Mouse (Mus musculus) embryonic fibroblast, embryonic 13.5 days (primary cell): ENCODE data around the gene Stx5a. TPM values are rescaled to one million over a fixed set of nuclear protein-coding genes. Genes with fewer than 3 reads are reported as not detected.

ENCODE experiments used
- H3K27ac ChIP-seq: 2 replicates; pipeline ENCODE4 v1.5.1; 2012; ENCODE audit warnings: low read length, control low read depth, inconsistent platforms; ENCODE audit not compliant: insufficient read depth
- H3K4me1 ChIP-seq: 2 replicates; pipeline ENCODE4 v1.6.1; 2011; ENCODE audit warnings: low read length; ENCODE audit not compliant: control insufficient read depth, insufficient read depth
- H3K4me3 ChIP-seq: 2 replicates; pipeline ENCODE4 v1.5.1; 2011; ENCODE audit warnings: mild to moderate bottlenecking, control low read depth, low read length; ENCODE audit not compliant: insufficient read depth
- CTCF ChIP-seq: IDR thresholded peaks from 2 replicates; pipeline ENCODE4 v1.5.1; 2011; ENCODE audit warnings: mild to moderate bottlenecking, control low read depth, low read length, moderate library complexity, borderline replicate concordance; ENCODE audit not compliant: insufficient read depth
- POLR2A ChIP-seq: IDR thresholded peaks from 2 replicates; pipeline ENCODE4 v1.6.1; 2011; ENCODE audit warnings: low read depth, mild to moderate bottlenecking, control low read depth, low read length, moderate library complexity
- polyA plus RNA-seq: library from polyadenylated mRNA; stranded (reverse); fragments of >200 nt; gene quantifications from 2 replicates; pipeline ENCODE4 v1.2.4, GENCODE M21; 2011; ENCODE audit warnings: low read depth; ENCODE audit not compliant: missing spikeins, insufficient read length

Gene Stx5a
- polyA plus RNA-seq, 1 experiment = 114 TPM

GRCm38 (mm10) chr19:8789171-8789570 lies 48.0 kb downstream of the Stx5a start:
- no peak overlapping the region for H3K27ac ChIP-seq
- H3K4me3 ChIP-seq = no peak overlapping the region
- no peaks in the 10 kb centered on the region; the same call in 1 of the 2 replicates for H3K4me1 ChIP-seq
- TF ChIP-seq POLR2A (no peak), CTCF (no peak)

- TF ChIP-seq POLR2A (no peak), CTCF (no peak)
- no peak overlapping the region for H3K4me3 ChIP-seq
- no peak overlapping the region for H3K27ac ChIP-seq
- H3K4me1 ChIP-seq = no peaks in the 10 kb centered on the region; the same call in 1 of the 2 replicates
Observed at GRCm38 (mm10) chr19:8790171-8790570, 49.0 kb downstream of the Stx5a start.

- TF ChIP-seq POLR2A (peak; percentile 86), CTCF (no peak)
- no peak within 1 kb of the TSS; the same call in 1 of the 2 replicates for H3K27ac ChIP-seq
- H3K4me3 ChIP-seq = peak within 1 kb of the TSS; percentile 92
- H3K4me1 ChIP-seq = peaks cover 3% of the 10 kb centered on the region
Observed at GRCm38 (mm10) chr19:8798264-8798946, 57.2 kb downstream of the Stx5a start, which contains the start of gene Polr2g. TSS of gene Polr2g (minus strand) at chr19:8798577.

GRCm38 (mm10) chr19:8798947-8799315 lies 57.7 kb downstream of the Stx5a start:
- Histone ChIP-seq H3K27ac (no peak overlapping the region), H3K4me3 (no peak overlapping the region), H3K4me1 (peaks cover 3% of the 10 kb centered on the region)
- no peak for TF ChIP-seq POLR2A
- TF ChIP-seq CTCF = no peak

- H3K27ac ChIP-seq = peak within 1 kb of the TSS; percentile 63
- H3K4me1 ChIP-seq = no peaks in the 10 kb centered on the region; the same call in 1 of the 2 replicates
- H3K4me3 ChIP-seq = peak within 1 kb of the TSS; percentile 76
- TF ChIP-seq CTCF (no peak), POLR2A (peak; percentile 87)
Observed at GRCm38 (mm10) chr19:8802130-8802821, 61.1 kb downstream of the Stx5a start, which contains the start of gene Zbtb3. TSS of gene Zbtb3 (plus strand) at chr19:8802555.

GRCm38 (mm10) chr19:8803204-8803780 lies 62.1 kb downstream of the Stx5a start:
- TF ChIP-seq CTCF (no peak), POLR2A (no peak)
- no peak overlapping the region for H3K4me3 ChIP-seq
- no peak overlapping the region for H3K27ac ChIP-seq
- no peaks in the 10 kb centered on the region for H3K4me1 ChIP-seq

- Histone ChIP-seq H3K4me3 (no peak overlapping the region), H3K4me1 (no peaks in the 10 kb centered on the region), H3K27ac (no peak overlapping the region)
- TF ChIP-seq POLR2A (no peak), CTCF (no peak)
Observed at GRCm38 (mm10) chr19:8803879-8804660, 62.9 kb downstream of the Stx5a start.

Other genes starting within 250 kb of the Stx5a start
- gene Slc22a8, start 150.2 kb upstream of the Stx5a start, polyA plus RNA-seq = not detected in 2 replicates
- not detected in 2 replicates for gene Slc22a6, start 123.4 kb upstream of the Stx5a start, polyA plus RNA-seq
- gene Chrm1, start 77.6 kb upstream of the Stx5a start, polyA plus RNA-seq = not detected in 2 replicates
- gene Slc3a2, start 18.0 kb upstream of the Stx5a start, polyA plus RNA-seq = 203 and 309 TPM in 2 replicates
- 46.5 and 52.3 TPM in 2 replicates for gene Wdr74, start 5.6 kb upstream of the Stx5a start, polyA plus RNA-seq
- gene 1700092M07Rik, start 695 bp upstream of the Stx5a start, polyA plus RNA-seq = not detected in 2 replicates
- gene Nxf1, start 15.7 kb downstream of the Stx5a start, polyA plus RNA-seq = 172 and 183 TPM in 2 replicates
- gene Tmem223, start 29.6 kb downstream of the Stx5a start, polyA plus RNA-seq = 34.7 and 36.7 TPM in 2 replicates
- gene Tmem179b, start 33.1 kb downstream of the Stx5a start, polyA plus RNA-seq = 41.7 and 49.2 TPM in 2 replicates
- gene Taf6l, start 45.0 kb downstream of the Stx5a start, polyA plus RNA-seq = 15.7 and 22.7 TPM in 2 replicates
- 93.9 and 96.0 TPM in 2 replicates for gene Polr2g, start 57.2 kb downstream of the Stx5a start, polyA plus RNA-seq
- gene Zbtb3, start 61.1 kb downstream of the Stx5a start, polyA plus RNA-seq = 1.4 and 2.0 TPM in 2 replicates
- 52.8 and 68.7 TPM in 2 replicates for gene Ttc9c, start 77.9 kb downstream of the Stx5a start, polyA plus RNA-seq
- gene Hnrnpul2, start 78.6 kb downstream of the Stx5a start, polyA plus RNA-seq = 78.5 and 98.7 TPM in 2 replicates
- 43.8 and 73.0 TPM in 2 replicates for gene AC129217.1, start 88.4 kb downstream of the Stx5a start, polyA plus RNA-seq
- 41.2 and 50.0 TPM in 2 replicates for gene Bscl2, start 96.1 kb downstream of the Stx5a start, polyA plus RNA-seq
- gene Gng3, start 97.8 kb downstream of the Stx5a start, polyA plus RNA-seq = not detected in 2 replicates
- gene Lrrn4cl, start 109.4 kb downstream of the Stx5a start, polyA plus RNA-seq = 5.9 and 9.0 TPM in 2 replicates
- 104 and 112 TPM in 2 replicates for gene Ubxn1, start 130.1 kb downstream of the Stx5a start, polyA plus RNA-seq
- gene Uqcc3, start 139.5 kb downstream of the Stx5a start, polyA plus RNA-seq = 16.3 and 22.3 TPM in 2 replicates
- gene Lbhd1, start 142.3 kb downstream of the Stx5a start, polyA plus RNA-seq = 11.7 and 28.6 TPM in 2 replicates
- not detected in 2 replicates for gene Gm49403, start 142.5 kb downstream of the Stx5a start, polyA plus RNA-seq
- gene 1810009A15Rik, start 147.4 kb downstream of the Stx5a start, polyA plus RNA-seq = 61.7 and 68.8 TPM in 2 replicates
- 16.8 and 18.4 TPM in 2 replicates for gene Gm49416, start 147.5 kb downstream of the Stx5a start, polyA plus RNA-seq
- 20.2 and 23.1 TPM in 2 replicates for gene Ints5, start 151.6 kb downstream of the Stx5a start, polyA plus RNA-seq
- 176 and 190 TPM in 2 replicates for gene Ganab, start 156.7 kb downstream of the Stx5a start, polyA plus RNA-seq
- gene B3gat3, start 179.0 kb downstream of the Stx5a start, polyA plus RNA-seq = 26.7 and 28.9 TPM in 2 replicates
- gene Rom1, start 187.9 kb downstream of the Stx5a start, polyA plus RNA-seq = 2.7 and 3.5 TPM in 2 replicates
- gene Eml3, start 188.1 kb downstream of the Stx5a start, polyA plus RNA-seq = 26.2 and 28.2 TPM in 2 replicates
- 101 and 102 TPM in 2 replicates for gene Mta2, start 200.5 kb downstream of the Stx5a start, polyA plus RNA-seq
- 16.8 and 19.7 TPM in 2 replicates for gene Tut1, start 212.4 kb downstream of the Stx5a start, polyA plus RNA-seq
- 882 and 905 TPM in 2 replicates for gene Eef1g, start 225.6 kb downstream of the Stx5a start, polyA plus RNA-seq
- 559 and 687 TPM in 2 replicates for gene Ahnak, start 247.9 kb downstream of the Stx5a start, polyA plus RNA-seq